Mouse (Mus musculus): Measurements from ENCODE around the gene Fbrsl1. TPM values are rescaled to one million over a fixed set of nuclear protein-coding genes. Genes with fewer than 3 reads are reported as not detected.
A peak's percentile ranks its signal among the peaks of the same experiment; 100 is the strongest.

Gene Fbrsl1
- polyA plus RNA-seq, 1 experiment from 2014 or later, result 20.5 TPM

DNA sequence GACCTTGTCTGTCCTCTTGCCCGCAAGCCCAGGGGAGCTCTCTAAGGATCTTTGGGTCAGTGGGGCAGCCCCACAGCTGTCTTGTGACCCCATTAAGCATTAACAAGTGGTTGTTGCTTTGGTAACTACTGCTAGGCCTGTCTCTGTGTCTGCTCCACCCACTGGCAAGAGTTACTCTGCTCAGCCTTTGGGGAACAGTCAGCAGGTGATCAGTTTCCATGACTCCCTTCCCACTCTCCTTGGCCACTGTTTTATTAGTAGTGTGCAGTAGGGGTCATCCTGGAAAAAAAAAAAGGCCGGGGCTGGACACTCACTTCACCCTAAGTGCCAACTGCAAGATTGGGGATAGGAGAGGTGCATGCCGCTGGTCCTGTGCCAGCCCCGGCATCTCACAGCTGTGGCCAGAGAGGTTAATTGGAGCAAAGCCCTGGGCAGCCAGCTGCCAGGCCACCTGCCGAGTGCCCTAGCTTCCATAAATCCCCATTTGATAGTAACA, 23.7 kb upstream of the Fbrsl1 start:
- peak overlapping the region; percentile 56 for H3K27ac ChIP-seq
- H3K27me3 ChIP-seq (ENCODE audit: poor library complexity, severe bottlenecking), result peaks cover 66% of the 10 kb centered on the region
- no peak for DNase-seq (ENCODE audit: extremely low spot score, low spot score)
- WGBS, result 28% methylated on average over 5 of the region's 5 CpGs
- H3K9me3 ChIP-seq, result no peaks in the 10 kb centered on the region
- peaks cover 48% of the 10 kb centered on the region for H3K4me1 ChIP-seq
- no peak overlapping the region for H3K4me3 ChIP-seq
- no peaks in the 10 kb centered on the region for H3K36me3 ChIP-seq (replicated peaks)

GRCm38 (mm10) chr5:110471285-110471684, 23.0 kb upstream of the Fbrsl1 start:
- H3K4me1 ChIP-seq, result peaks cover 49% of the 10 kb centered on the region
- H3K27me3 ChIP-seq (ENCODE audit: poor library complexity, severe bottlenecking), result peaks cover 66% of the 10 kb centered on the region
- 28% methylated on average over 4 of the region's 4 CpGs for WGBS
- no peak overlapping the region for H3K4me3 ChIP-seq
- no peak for DNase-seq (ENCODE audit: extremely low spot score, low spot score)
- H3K36me3 ChIP-seq (replicated peaks), result no peaks in the 10 kb centered on the region
- H3K27ac ChIP-seq, result no peak overlapping the region
- no peaks in the 10 kb centered on the region for H3K9me3 ChIP-seq

GRCm38 (mm10) chr5:110469227-110469925, 21.1 kb upstream of the Fbrsl1 start:
- Histone ChIP-seq H3K9me3 (no peaks in the 10 kb centered on the region), H3K27me3 (ENCODE audit: poor library complexity, severe bottlenecking) (peaks cover 55% of the 10 kb centered on the region), H3K36me3 (replicated peaks) (no peaks in the 10 kb centered on the region), H3K27ac (no peak overlapping the region), H3K4me3 (no peak overlapping the region), H3K4me1 (peaks cover 48% of the 10 kb centered on the region)
- DNase-seq (ENCODE audit: extremely low spot score, low spot score), result no peak
- WGBS, result 87% methylated on average over 8 of the region's 8 CpGs

GRCm38 (mm10) chr5:110468296-110468695, 20.0 kb upstream of the Fbrsl1 start:
- 92% methylated on average over 4 of the region's 4 CpGs for WGBS
- Histone ChIP-seq H3K27me3 (ENCODE audit: poor library complexity, severe bottlenecking) (peaks cover 44% of the 10 kb centered on the region), H3K4me3 (no peak overlapping the region), H3K4me1 (peaks cover 41% of the 10 kb centered on the region), H3K9me3 (no peaks in the 10 kb centered on the region), H3K27ac (no peak overlapping the region), H3K36me3 (replicated peaks) (no peaks in the 10 kb centered on the region)
- DNase-seq (ENCODE audit: extremely low spot score, low spot score), result no peak

DNA sequence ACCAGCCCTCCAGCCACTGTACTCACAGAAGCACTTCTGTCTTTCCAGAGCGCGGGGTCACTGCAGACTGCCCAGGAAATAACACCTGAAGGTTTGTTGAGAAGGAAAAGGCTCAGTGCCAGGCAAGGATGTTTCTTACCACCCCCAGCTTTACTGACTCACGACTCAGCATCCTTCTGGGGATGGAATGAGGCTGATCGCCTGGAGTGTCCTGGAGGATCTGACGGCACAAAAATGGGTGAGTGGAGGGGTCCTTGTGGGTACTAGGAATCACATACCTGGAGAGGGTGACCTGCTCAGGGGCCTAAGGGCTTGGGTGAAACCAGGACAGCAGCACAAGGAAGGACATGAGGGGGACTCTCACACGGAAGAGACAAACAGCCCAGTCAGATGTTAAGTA, 19.4 kb upstream of the Fbrsl1 start:
- H3K36me3 ChIP-seq (replicated peaks), result no peaks in the 10 kb centered on the region
- H3K27me3 ChIP-seq (ENCODE audit: poor library complexity, severe bottlenecking), result peaks cover 41% of the 10 kb centered on the region; the same call in 1 of the 2 replicates
- H3K27ac ChIP-seq, result no peak overlapping the region
- H3K4me3 ChIP-seq, result no peak overlapping the region
- no peak for DNase-seq (ENCODE audit: extremely low spot score, low spot score)
- no peaks in the 10 kb centered on the region for H3K9me3 ChIP-seq
- peaks cover 36% of the 10 kb centered on the region for H3K4me1 ChIP-seq
- WGBS, result 73% methylated on average over 6 of the region's 6 CpGs

DNA sequence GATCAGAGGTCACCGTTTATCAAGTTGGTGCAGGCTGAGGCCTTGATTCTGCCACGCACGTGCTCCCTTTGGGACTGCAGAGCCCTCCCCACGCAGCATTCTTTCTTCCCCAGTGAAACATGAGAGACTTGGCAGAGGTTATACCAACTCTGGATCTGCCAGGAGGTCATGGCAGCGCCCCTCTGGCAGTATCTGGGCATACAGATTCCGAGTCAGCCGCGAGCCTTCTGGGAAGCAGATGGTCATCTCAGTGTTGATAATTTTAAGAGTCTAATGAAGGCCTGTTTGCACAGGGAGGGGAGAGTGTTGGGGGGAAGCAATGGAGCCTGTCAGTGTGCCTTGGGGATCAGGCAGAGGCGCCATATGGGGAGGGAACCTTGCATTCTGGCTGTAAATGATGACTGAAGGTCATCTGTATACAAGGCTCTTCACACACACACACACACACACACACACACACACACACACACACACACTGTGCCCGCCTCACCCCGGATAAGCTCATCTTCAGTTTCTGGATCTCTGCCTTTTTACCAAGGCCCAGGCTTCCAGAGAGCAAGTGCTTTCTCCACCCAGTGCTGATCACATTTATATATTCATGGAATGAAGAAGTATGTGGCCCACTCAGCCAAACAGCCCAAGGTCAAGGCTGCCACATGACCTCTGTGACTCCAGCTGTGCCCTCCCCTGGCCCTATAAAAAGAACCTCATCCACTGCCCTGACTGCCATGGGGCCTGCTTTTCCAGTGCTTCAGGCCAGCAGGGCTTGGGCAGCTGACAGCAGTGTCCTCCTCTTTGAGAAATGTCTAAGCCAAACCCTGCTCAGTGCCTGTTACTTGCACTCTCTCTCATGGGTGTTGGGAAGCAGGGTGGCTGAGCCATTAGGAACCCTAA, 18.5 kb upstream of the Fbrsl1 start:
- Histone ChIP-seq H3K4me1 (peaks cover 26% of the 10 kb centered on the region), H3K27ac (no peak overlapping the region), H3K9me3 (no peaks in the 10 kb centered on the region), H3K36me3 (replicated peaks) (no peaks in the 10 kb centered on the region), H3K27me3 (ENCODE audit: poor library complexity, severe bottlenecking) (peaks cover 34% of the 10 kb centered on the region; the same call in 1 of the 2 replicates), H3K4me3 (no peak overlapping the region)
- 83% methylated on average over 11 of the region's 11 CpGs for WGBS
- no peak for DNase-seq (ENCODE audit: extremely low spot score, low spot score)

DNA sequence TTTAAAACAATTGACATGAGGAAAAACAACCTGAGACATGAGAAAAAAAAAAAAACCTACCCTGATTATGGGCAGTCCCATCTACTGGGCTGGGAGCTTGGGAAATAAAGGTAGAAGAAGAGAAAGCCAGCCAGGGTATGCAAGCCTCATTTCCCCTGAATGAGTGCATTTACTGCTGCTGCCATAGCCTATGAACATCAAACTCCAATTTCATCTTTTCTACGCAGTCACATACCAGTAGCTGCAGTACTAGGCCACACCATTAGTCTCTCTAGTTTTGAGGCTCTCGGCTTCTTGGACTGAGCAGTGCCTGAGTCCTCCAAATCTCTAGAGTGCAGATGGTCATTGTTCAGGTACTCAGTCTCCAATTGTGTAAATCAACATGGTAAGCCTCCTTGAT, 14.3 kb upstream of the Fbrsl1 start:
- WGBS, result 88% methylated on average over 2 of the region's 2 CpGs
- H3K4me3 ChIP-seq, result no peak overlapping the region

DNA sequence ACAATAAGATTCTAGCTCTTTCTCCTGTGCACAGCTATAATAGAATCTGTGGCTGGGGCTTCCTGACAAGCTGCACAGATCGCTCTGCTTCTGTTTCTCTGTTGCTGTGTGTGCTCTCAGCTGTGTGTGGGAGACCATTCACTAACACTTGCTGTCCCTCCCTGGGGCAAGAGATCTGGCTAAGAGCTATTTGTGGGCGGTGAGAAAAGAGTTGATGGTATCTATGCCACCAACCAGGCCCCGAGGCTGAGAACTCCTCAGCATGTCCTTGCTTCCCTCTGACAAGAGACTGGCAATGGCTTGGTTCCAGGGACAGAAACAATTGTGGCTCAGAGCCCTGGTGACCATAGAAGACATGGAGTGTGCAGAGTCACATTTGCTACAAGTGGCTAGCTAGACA, 10.6 kb upstream of the Fbrsl1 start:
- Histone ChIP-seq H3K36me3 (replicated peaks) (no peaks in the 10 kb centered on the region), H3K9me3 (no peaks in the 10 kb centered on the region), H3K27ac (no peak overlapping the region), H3K27me3 (ENCODE audit: poor library complexity, severe bottlenecking) (peaks cover 5% of the 10 kb centered on the region; the same call in 1 of the 2 replicates), H3K4me1 (no peaks in the 10 kb centered on the region), H3K4me3 (no peak overlapping the region)
- WGBS, result 70% methylated on average over 3 of the region's 3 CpGs
- DNase-seq (ENCODE audit: extremely low spot score, low spot score), result no peak

More for the DNA sequence above, 14.3 kb upstream of the Fbrsl1 start:
- no peak for DNase-seq (ENCODE audit: extremely low spot score, low spot score)
- Histone ChIP-seq H3K27ac (no peak overlapping the region), H3K9me3 (no peaks in the 10 kb centered on the region), H3K36me3 (replicated peaks) (no peaks in the 10 kb centered on the region), H3K27me3 (ENCODE audit: poor library complexity, severe bottlenecking) (peaks cover 5% of the 10 kb centered on the region; the same call in 1 of the 2 replicates), H3K4me1 (peaks cover 13% of the 10 kb centered on the region)

DNA sequence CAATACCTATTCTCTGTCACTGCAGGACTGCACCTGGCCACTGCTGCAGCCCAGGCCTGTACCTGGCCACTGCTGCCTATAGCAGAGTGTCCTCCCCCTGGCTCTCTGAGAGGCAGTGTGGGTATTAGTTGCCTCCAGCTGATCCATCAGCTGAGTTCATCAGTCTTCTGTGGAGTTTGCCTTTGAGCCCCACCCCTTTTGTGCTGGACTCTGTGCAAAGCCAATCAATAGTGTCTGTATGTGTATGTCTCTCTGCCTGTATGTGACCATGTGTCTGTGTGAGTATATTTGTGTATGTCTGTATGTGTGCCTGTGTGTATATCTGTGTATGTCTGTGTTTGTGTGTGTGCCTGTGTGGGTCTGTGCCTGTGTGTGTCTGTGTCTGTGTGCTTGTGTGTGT, 7.0 kb upstream of the Fbrsl1 start:
- Histone ChIP-seq H3K9me3 (no peaks in the 10 kb centered on the region), H3K4me1 (no peaks in the 10 kb centered on the region), H3K27me3 (ENCODE audit: poor library complexity, severe bottlenecking) (peaks cover 8% of the 10 kb centered on the region; the same call in 1 of the 2 replicates), H3K27ac (no peak overlapping the region), H3K36me3 (replicated peaks) (no peaks in the 10 kb centered on the region), H3K4me3 (no peak overlapping the region)
- no peak for DNase-seq (ENCODE audit: extremely low spot score, low spot score)

DNA sequence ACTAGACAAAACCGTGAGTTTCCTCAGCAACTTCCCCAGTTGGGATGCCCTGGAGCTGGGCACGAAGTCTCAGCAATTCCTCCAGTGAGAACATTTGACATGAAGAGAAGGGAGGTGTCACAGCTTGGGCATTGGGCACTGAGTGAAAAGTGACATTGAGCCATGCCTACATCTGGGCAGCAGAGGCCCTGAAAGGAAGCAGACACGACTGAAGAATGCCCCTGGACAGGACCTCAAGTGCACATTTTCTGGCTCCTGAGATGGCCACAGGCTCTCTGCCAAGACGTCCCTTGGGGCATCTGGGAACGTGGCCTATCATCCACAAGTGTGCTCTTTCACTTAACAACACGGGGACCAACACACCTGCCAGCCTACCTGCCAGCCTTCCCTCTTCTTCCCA, 991 bp upstream of the Fbrsl1 start:
- H3K4me1 ChIP-seq, result peaks cover 39% of the 10 kb centered on the region
- H3K27me3 ChIP-seq (ENCODE audit: poor library complexity, severe bottlenecking), result peaks cover 16% of the 10 kb centered on the region
- 61% methylated on average over 6 of the region's 6 CpGs for WGBS
- H3K36me3 ChIP-seq (replicated peaks), result no peaks in the 10 kb centered on the region
- no peak for DNase-seq (ENCODE audit: extremely low spot score, low spot score)
- H3K9me3 ChIP-seq, result no peaks in the 10 kb centered on the region
- peak overlapping the region; percentile 91; the same call in 1 of the 2 replicates for H3K27ac ChIP-seq
- H3K4me3 ChIP-seq, result peak overlapping the region; percentile 97

DNA sequence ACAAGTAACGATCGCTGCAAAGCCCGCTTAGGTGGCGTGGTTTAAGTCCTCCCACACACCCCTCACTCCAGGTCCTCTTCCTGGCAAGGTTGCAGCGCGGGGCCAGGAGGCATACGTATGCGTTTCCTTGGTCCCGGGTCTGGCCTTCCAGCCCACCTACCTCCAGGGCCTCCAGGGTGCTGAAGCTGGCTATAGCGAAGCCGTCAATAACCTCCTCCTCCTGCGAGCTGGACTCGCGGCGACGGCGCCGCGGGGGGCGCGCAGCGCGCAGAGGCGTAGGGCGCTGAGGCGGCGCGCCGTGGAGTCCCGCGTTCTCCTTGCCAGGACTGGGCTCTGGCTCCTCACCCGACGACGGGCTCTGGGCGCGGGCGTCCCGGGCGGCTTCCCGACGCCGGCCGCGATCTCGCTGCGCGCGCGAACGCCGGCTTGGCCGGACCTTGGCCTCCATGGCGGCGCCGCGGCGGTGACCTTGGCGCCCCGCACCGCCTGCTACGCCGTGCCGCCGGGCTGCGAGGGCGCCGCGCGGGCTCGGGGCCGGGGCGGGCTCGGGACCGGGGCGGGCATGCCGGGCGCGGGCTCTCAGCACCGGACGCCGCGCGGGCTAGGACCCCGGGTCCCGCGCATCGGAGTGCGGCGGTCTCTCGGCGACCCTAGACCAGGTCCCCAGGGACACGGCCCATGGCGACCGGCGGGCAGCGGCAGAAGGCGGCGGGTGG, 425 bp downstream of the Fbrsl1 start:
- WGBS, result under 1% methylated on average over 98 of the region's 98 CpGs
- Histone ChIP-seq H3K27me3 (ENCODE audit: poor library complexity, severe bottlenecking) (peaks cover 16% of the 10 kb centered on the region), H3K4me3 (peak overlapping the region; percentile 97), H3K4me1 (peaks cover 49% of the 10 kb centered on the region), H3K36me3 (replicated peaks) (no peaks in the 10 kb centered on the region), H3K9me3 (no peaks in the 10 kb centered on the region), H3K27ac (peak overlapping the region; percentile 91)
- DNase-seq (ENCODE audit: extremely low spot score, low spot score), result peak; percentile 32

- Histone ChIP-seq H3K27me3 (ENCODE audit: poor library complexity, severe bottlenecking) (peaks cover 6% of the 10 kb centered on the region), H3K4me1 (peaks cover 56% of the 10 kb centered on the region), H3K36me3 (replicated peaks) (no peaks in the 10 kb centered on the region), H3K4me3 (no peak overlapping the region), H3K27ac (no peak overlapping the region), H3K9me3 (no peaks in the 10 kb centered on the region)
- WGBS, result 91% methylated on average over 2 of the region's 2 CpGs
- DNase-seq (ENCODE audit: extremely low spot score, low spot score), result no peak
Measured at GRCm38 (mm10) chr5:110444509-110444908, 3.8 kb downstream of the Fbrsl1 start.
